ENCODE assay signal across 8 mouse cellular contexts in the genomic region with DNA sequence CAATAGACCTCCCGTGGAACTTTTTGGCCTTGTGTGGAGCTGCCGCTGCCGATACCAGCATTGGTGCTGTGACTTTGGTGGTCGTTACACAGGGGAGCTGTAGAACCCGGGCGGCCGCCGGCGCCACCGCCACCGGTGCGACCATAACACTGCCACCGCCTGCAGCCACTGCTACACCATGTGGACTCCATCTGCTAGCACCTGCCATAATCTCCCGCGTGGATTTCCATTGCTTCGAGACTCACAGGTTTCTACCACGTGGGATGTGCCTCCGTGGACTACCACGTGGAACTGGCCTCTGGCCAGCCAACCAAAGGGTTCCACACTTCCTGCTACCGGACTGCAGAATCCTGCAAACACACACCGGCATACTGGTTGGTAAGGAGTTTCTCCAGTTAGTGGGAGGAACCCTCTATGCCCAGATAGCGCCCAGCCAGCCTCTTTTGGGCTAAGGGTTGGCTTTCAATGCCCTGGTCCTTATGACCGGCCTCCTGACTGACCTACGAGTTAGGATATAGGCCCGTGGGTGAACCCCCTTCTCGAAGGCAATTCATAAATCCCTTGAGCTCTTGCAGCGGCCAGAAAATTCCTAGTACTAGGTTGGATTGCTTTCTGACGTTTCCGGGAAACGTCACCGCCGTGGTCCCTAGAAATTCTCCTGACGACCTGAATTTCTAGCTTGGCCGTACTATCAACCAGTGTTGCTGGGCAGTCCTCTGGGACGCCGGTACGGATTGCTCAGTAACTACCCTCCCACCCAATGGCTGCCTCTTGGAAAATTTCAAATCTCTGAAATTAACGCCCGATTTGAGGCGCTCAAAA. TPM values are rescaled to one million over a fixed set of nuclear protein-coding genes. Genes with fewer than 3 reads are reported as not detected.
DNase-seq lines count a peak whose midpoint lies in the region; ATAC-seq and TF ChIP-seq lines count a peak whose summit lies in the region.

No protein-coding gene starts in this region.

- peak overlapping the region; percentile 53 to 58 for H3K4me3 ChIP-seq in MEL (ENCODE audit: control insufficient read depth in 1 of 2, insufficient read depth in 1 of 2, low read depth in 2 of 2, low read length in 2 of 2)
- peak overlapping the region; percentile 50 for H3K4me3 ChIP-seq in bone marrow, adult 2 months (replicated peaks; ENCODE audit: control insufficient read depth, low read depth, low read length)
- H3K4me3 ChIP-seq in hindbrain, embryonic 10.5 days, result peak overlapping the region; percentile 61
- peak overlapping the region; percentile 50 for H3K4me3 ChIP-seq in lung, embryonic 16.5 days (ENCODE audit: low read length)
- H3K4me3 ChIP-seq in neural tube, embryonic 15.5 days (replicated peaks), result peak overlapping the region; percentile 49

- peak; percentile 46 for DNase-seq in MEL (ENCODE audit: low read depth, low spot score)
- DNase-seq in hindbrain, embryonic 10.5 days (ENCODE audit: low spot score), result no peak
- DNase-seq in layer of hippocampus, adult 9-11 months, result peak; percentile 54
- no peak for DNase-seq in c-Kit-positive CD71-positive TER-119-positive erythroid progenitor cells, embryonic 14.5 days (ENCODE audit: low spot score)

- TF ChIP-seq POLR2A in MEL (IDR thresholded peaks at IDR 0.05; ENCODE audit: control insufficient read depth in 1 of 2, insufficient read depth in 1 of 2, low read depth in 1 of 2, low read length in 2 of 2, poor library complexity in 1 of 2), result 0 out of 4 replicates have a peak, but pooled peaks of 1 of the 2 experiments have one; percentile 26
- no peak for TF ChIP-seq POLR2A in bone marrow, adult 2 months (IDR thresholded peaks at IDR 0.05; ENCODE audit: borderline replicate concordance, control insufficient read depth, low read depth, low read length)

- TF ChIP-seq RAD21 in MEL (IDR thresholded peaks at IDR 0.05; ENCODE audit: low read depth, low read length), result no peak

- TF ChIP-seq CTCF in MEL (IDR thresholded peaks at IDR 0.05 in 2 of 3, conservative IDR thresholded peaks at IDR 0.05 in 1 of 3; ENCODE audit: control insufficient read depth in 1 of 3, insufficient read depth in 1 of 3, low read depth in 2 of 3, low read length in 3 of 3, poor library complexity in 1 of 3, severe bottlenecking in 1 of 3), result no peak
- TF ChIP-seq CTCF in bone marrow, adult 2 months (IDR thresholded peaks at IDR 0.05; ENCODE audit: control insufficient read depth, insufficient read depth, low read length), result no peak

- H3K9me3 ChIP-seq in MEL (replicated peaks; ENCODE audit: insufficient read depth, low read length), result no peaks in the 10 kb centered on the region
- H3K9me3 ChIP-seq in hindbrain, embryonic 10.5 days, result no peaks in the 10 kb centered on the region
- no peaks in the 10 kb centered on the region for H3K9me3 ChIP-seq in lung, embryonic 16.5 days (ENCODE audit: control insufficient read depth, low read length)
- H3K9me3 ChIP-seq in neural tube, embryonic 15.5 days (replicated peaks), result no peaks in the 10 kb centered on the region

- H3K4me1 ChIP-seq in MEL (ENCODE audit: control insufficient read depth in 1 of 2, insufficient read depth in 2 of 2, low read length in 2 of 2), result peaks cover 0 to 8% of the 10 kb centered on the region in 2 experiments; a peak in 2 of 4 replicates
- H3K4me1 ChIP-seq in bone marrow, adult 2 months (ENCODE audit: control insufficient read depth, insufficient read depth, low read length), result peaks cover 2% of the 10 kb centered on the region; the same call in 1 of the 2 replicates
- peaks cover 25% of the 10 kb centered on the region for H3K4me1 ChIP-seq in hindbrain, embryonic 10.5 days (replicated peaks)
- H3K4me1 ChIP-seq in lung, embryonic 16.5 days (replicated peaks; ENCODE audit: control insufficient read depth, insufficient read depth, low read length), result peaks cover 6% of the 10 kb centered on the region
- H3K4me1 ChIP-seq in neural tube, embryonic 15.5 days, result peaks cover 21% of the 10 kb centered on the region

- TF ChIP-seq EP300 in MEL (IDR thresholded peaks at IDR 0.05; ENCODE audit: low read depth in 1 of 2, low read length in 2 of 2), result no peak

- H3K27me3 ChIP-seq in MEL (ENCODE audit: control insufficient read depth in 1 of 2, insufficient read depth in 2 of 2, low read length in 2 of 2), result no peaks in the 10 kb centered on the region
- H3K27me3 ChIP-seq in hindbrain, embryonic 10.5 days (ENCODE audit: insufficient read depth, poor library complexity, severe bottlenecking), result no peaks in the 10 kb centered on the region
- H3K27me3 ChIP-seq in lung, embryonic 16.5 days (ENCODE audit: control insufficient read depth, insufficient read depth, low read depth, low read length), result no peaks in the 10 kb centered on the region
- no peaks in the 10 kb centered on the region for H3K27me3 ChIP-seq in neural tube, embryonic 15.5 days (replicated peaks)

- peak; percentile 48 for ATAC-seq in erythroid progenitor cell, adult 5-6 weeks (replicated peaks; ENCODE audit: low FRiP score, poor library complexity, severe bottlenecking)
- ATAC-seq in lung, embryonic 16.5 days (ENCODE audit: low read depth), result peak; percentile 58
- ATAC-seq in neural tube, embryonic 15.5 days (ENCODE audit: low FRiP score), result peak; percentile 73

- peak overlapping the region; percentile 60 for H3K9ac ChIP-seq in MEL (ENCODE audit: control insufficient read depth, low read depth, low read length, poor library complexity, severe bottlenecking)
- H3K9ac ChIP-seq in lung, embryonic 16.5 days (ENCODE audit: low read length), result peak overlapping the region; percentile 44
- H3K9ac ChIP-seq in neural tube, embryonic 15.5 days (replicated peaks), result peak overlapping the region; percentile 61

- H3K27ac ChIP-seq in MEL (ENCODE audit: control insufficient read depth, low read depth, low read length), result no peak overlapping the region
- H3K27ac ChIP-seq in bone marrow, adult 2 months (ENCODE audit: control insufficient read depth, insufficient read depth, low read depth, low read length, poor library complexity), result no peak overlapping the region
- peak overlapping the region; percentile 96 for H3K27ac ChIP-seq in hindbrain, embryonic 10.5 days
- H3K27ac ChIP-seq in lung, embryonic 16.5 days (ENCODE audit: low read length), result peak overlapping the region; percentile 56
- H3K27ac ChIP-seq in neural tube, embryonic 15.5 days (replicated peaks), result peak overlapping the region; percentile 77

- H3K36me3 ChIP-seq in MEL (ENCODE audit: control insufficient read depth in 1 of 2, insufficient read depth in 2 of 2, low read length in 2 of 2), result peaks cover 0 to 5% of the 10 kb centered on the region in 2 experiments; a peak in 2 of 4 replicates
- peaks cover 36% of the 10 kb centered on the region for H3K36me3 ChIP-seq in hindbrain, embryonic 10.5 days
- no peaks in the 10 kb centered on the region for H3K36me3 ChIP-seq in lung, embryonic 16.5 days (ENCODE audit: control insufficient read depth, insufficient read depth, low read length)
- H3K36me3 ChIP-seq in neural tube, embryonic 15.5 days, result no peaks in the 10 kb centered on the region

- H3K79me2 ChIP-seq in MEL (ENCODE audit: control insufficient read depth, insufficient read depth, low read length, poor library complexity), result no peaks in the 10 kb centered on the region; the same call in 1 of the 2 replicates

- peak overlapping the region; percentile 88 for H3K4me2 ChIP-seq in lung, embryonic 16.5 days (ENCODE audit: low read depth, low read length)
- H3K4me2 ChIP-seq in neural tube, embryonic 15.5 days, result peak overlapping the region; percentile 88

- WGBS in bone marrow, adult 2 months, result 4% methylated on average over 40 of the region's 40 CpGs
- 2% methylated on average over 40 of the region's 40 CpGs for WGBS in hindbrain, embryonic 10.5 days
- WGBS in lung, embryonic 16.5 days, result 3% methylated on average over 40 of the region's 40 CpGs
- 2% methylated on average over 40 of the region's 40 CpGs for WGBS in neural tube, embryonic 15.5 days

TF ChIP-seq in MEL, 35 proteins besides CTCF, POLR2A, EP300 and RAD21 (continues in another document):
- TF ChIP-seq KAT2A (conservative IDR thresholded peaks at IDR 0.05; ENCODE audit: low read depth, low read length), result no peak
- no peak for TF ChIP-seq MAZ (IDR thresholded peaks at IDR 0.05; ENCODE audit: low read depth, low read length)
- no peak for TF ChIP-seq ELF1 (IDR thresholded peaks at IDR 0.05; ENCODE audit: low read depth, low read length)
- no peak for TF ChIP-seq TBP (IDR thresholded peaks at IDR 0.05; ENCODE audit: low read depth, low read length)
- no peak for TF ChIP-seq CHD2 (IDR thresholded peaks at IDR 0.05; ENCODE audit: low read length)
- TF ChIP-seq ZC3H11A (IDR thresholded peaks at IDR 0.05; ENCODE audit: low read depth, low read length), result no peak
- TF ChIP-seq USF2 (IDR thresholded peaks at IDR 0.05; ENCODE audit: borderline replicate concordance in 1 of 2, insufficient read depth in 1 of 2, low read depth in 1 of 2, low read length in 2 of 2), result no peak
- no peak for TF ChIP-seq CHD1 (IDR thresholded peaks at IDR 0.05; ENCODE audit: low read depth, low read length)
- peak; percentile 89 for TF ChIP-seq MXI1 (IDR thresholded peaks at IDR 0.05; ENCODE audit: low read depth, low read length)
- peak; percentile 79; the same call in 1 of the 2 replicates for TF ChIP-seq MYC (IDR thresholded peaks at IDR 0.05; ENCODE audit: low read depth, low read length)
- no peak for TF ChIP-seq ETS1 (IDR thresholded peaks at IDR 0.05; ENCODE audit: low read depth, low read length)
- peak; percentile 84 for TF ChIP-seq MAX (IDR thresholded peaks at IDR 0.05; ENCODE audit: low read length)
- TF ChIP-seq ZNF384 (IDR thresholded peaks at IDR 0.05; ENCODE audit: low read depth, low read length), result no peak
- TF ChIP-seq TCF12 (IDR thresholded peaks at IDR 0.05; ENCODE audit: low read depth, low read length), result no peak
- TF ChIP-seq MEF2A (IDR thresholded peaks at IDR 0.05; ENCODE audit: extremely low read depth, insufficient replicate concordance, low read depth, low read length, poor library complexity, severe bottlenecking), result no peak
- TF ChIP-seq MYB (IDR thresholded peaks at IDR 0.05; ENCODE audit: low read depth, low read length), result no peak

RNA-seq across cellular contexts. Expression of gene Eef1a1, which starts 32.0 kb away (rescaled TPM):
- 11,891 and 13,182 TPM in 2 replicates for total RNA-seq in MEL (2012; rRNA removed)
- over 10,000 TPM; 11,701 to 60,504 TPM for polyA plus RNA-seq in MEL (2012; ENCODE audit: insufficient read depth in 1 of 2, insufficient read length in 2 of 2, low read depth in 1 of 2, low replicate concordance in 2 of 2, missing spikeins in 1 of 2)
- 2,479 and 3,710 TPM in 2 replicates for polyA plus RNA-seq in bone marrow, adult 2 months (2011; ENCODE audit: insufficient read depth, insufficient read length, low replicate concordance, missing spikeins)
- total RNA-seq in erythroid progenitor cell, adult 5-6 weeks (2015; ENCODE audit: low replicate concordance), result 4,196 and 4,552 TPM in 2 replicates
- total RNA-seq in erythroid progenitor cell, adult 5-6 weeks (2017; ENCODE audit: low replicate concordance), result 1,708 and 2,374 TPM in 2 replicates
- 3,168 and 3,706 TPM in 2 replicates for polyA plus RNA-seq in hindbrain, embryonic 10.5 days (2016; fragmentation: Nextera tagmentation; extraction: Ambion mirVana)
- polyA plus RNA-seq in lung, embryonic 16.5 days (2015; fragmentation: Nextera tagmentation; extraction: Ambion mirVana), result 4,476 and 4,740 TPM in 2 replicates
- 2,707 and 3,339 TPM in 2 replicates for polyA plus RNA-seq in neural tube, embryonic 15.5 days (2015; fragmentation: Nextera tagmentation; extraction: Ambion mirVana)

Comparison
In these comparisons a context has a peak if more than half of its experiments do, and no peak if none do; other contexts are left out.
1. DNase-seq: peak in MEL (single experiment) and layer of hippocampus, adult 9-11 months (single experiment); none in hindbrain, embryonic 10.5 days (single experiment) and c-Kit-positive CD71-positive TER-119-positive erythroid progenitor cells, embryonic 14.5 days (single experiment).
2. H3K27ac ChIP-seq: peak in hindbrain, embryonic 10.5 days (single experiment), lung, embryonic 16.5 days (single experiment) and neural tube, embryonic 15.5 days (single experiment); none in MEL (single experiment) and bone marrow, adult 2 months (single experiment).
3. Peak in every context shown above with its lines, with median percentiles within 50 percentile points of each other: H3K4me3 ChIP-seq, H3K9ac ChIP-seq and ATAC-seq.